Mouse (Mus musculus): ENCODE data around the gene Mum1l1.
"Not testable (repeated sequence)": the region's sequence is repeated elsewhere in the genome, so short reads cannot be mapped to it uniquely, and the experiment has no call there.

The Mum1l1 gene

GRCm38 (mm10) chrX:139209829-139210225 is at the start of gene Mum1l1:
TSS of gene Mum1l1 (plus strand) at chrX:139210042.
- no peak for DNase-seq (ENCODE audit: low read depth)

DNA sequence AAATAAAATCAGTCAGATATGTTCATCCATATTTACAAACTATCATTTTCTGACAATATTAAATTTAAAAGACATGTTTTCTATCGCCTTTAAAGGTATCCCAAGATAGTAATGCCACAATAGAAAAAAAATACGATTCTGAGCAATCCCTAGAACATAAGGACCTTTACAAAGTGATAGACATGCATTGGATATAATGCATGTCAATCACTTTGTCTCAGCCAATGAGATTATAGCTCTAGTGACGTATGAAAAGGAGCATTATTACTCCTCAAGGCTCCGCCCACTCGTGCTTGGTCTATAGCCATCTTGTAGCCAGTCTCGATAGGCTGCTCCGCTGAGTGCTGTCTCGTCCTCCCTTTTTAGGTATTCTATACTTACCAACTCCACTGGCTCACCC is 30.9 kb upstream of the Mum1l1 start, which contains the start of gene 4933428M09Rik:
4933428M09Rik (plus strand) TSS at position 301 of the 400 bp plus-strand sequence.
- DNase-seq (ENCODE audit: low read depth): no peak

- not testable (repeated sequence) for DNase-seq (ENCODE audit: low read depth)
Measured at GRCm38 (mm10) chrX:139191506-139191905, 18.3 kb upstream of the Mum1l1 start.

DNA sequence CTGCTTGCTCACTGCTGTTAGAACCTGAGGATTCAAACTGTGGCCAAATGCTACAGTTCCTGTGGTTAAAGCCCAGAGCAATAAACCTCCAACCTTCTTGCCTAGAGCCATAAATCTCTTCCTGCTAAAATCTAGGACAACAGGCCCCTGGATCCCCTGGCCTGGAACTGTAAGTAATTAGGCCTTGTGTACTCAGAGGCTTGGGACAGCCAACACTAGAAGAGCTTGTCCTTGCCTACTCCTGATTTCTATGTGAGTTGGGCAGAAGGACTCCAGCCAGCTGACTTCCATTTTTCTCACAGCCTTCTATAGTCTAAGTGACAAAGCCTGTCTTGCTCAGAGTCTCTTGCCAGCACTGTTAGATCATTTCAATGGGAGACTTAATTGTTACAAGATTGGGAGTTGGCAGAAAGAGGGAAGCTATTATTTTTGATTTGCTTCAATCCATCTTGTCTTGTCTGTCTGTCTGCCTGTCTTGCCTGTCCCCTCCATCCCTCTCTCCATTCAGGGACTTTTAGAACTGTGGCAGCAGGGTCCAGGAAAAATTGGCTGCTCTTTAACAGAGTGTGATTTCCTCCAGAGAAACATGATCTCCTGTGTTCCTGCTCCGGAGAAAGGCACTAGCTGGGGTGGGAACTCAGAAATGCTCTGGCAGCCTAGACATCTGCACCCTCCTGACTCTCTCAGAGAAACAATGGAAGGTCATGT is 15.1 kb upstream of the Mum1l1 start:
- no peak for DNase-seq (ENCODE audit: low read depth)

DNA sequence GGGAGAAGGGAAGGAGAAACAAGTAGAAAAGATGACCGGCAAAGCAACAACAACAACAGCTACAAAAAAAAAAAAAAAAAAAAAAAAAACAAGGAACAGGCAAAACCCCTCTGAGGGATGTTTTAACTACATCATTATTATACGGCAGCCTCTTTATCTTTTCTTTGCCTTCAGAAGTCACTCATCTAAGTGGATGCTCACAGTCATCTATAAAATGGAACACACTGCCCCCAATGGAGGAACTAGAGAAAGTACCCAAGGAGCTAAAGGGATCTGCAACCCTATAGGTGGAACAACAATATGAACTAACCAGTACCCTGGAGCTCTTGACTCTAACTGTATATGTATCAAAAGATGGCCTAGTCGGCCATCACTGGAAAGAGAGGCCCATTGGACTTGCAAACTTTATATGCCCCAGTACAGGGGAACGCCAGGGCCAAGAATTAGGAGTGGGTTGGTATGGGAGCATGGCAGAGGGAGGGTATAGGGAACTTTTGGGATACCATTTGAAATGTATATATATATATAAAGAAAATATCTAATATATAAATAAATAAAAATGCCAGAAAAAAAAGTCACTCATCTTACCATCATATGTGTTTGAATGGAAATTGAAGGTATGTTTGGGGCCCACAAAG is 532 bp upstream of the Mum1l1 start:
- DNase-seq (ENCODE audit: low read depth): not testable (repeated sequence)

GRCm38 (mm10) chrX:139214765-139215164 is 4.9 kb downstream of the Mum1l1 start:
- DNase-seq (ENCODE audit: low read depth): no peak

DNA sequence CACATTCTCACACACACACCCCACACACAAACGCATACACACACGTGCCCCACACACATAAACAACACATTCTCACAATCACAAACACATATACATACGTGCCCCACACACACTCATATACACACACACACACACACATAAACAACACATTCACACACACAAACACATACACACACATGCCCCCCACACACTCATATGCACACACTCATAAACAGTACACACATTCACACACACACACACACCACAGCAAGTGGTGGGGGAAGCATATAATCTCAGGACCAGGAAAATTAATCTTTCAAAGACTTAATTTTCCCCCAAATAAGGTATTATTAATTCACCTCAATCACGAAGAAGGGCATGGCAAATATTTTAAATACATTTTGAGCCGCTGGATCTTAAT is 6.6 kb downstream of the Mum1l1 start:
- no peak for DNase-seq (ENCODE audit: low read depth)

- no peak for DNase-seq (ENCODE audit: low read depth)
Measured at GRCm38 (mm10) chrX:139216991-139217593, 7.2 kb downstream of the Mum1l1 start.

GRCm38 (mm10) chrX:139217776-139218175 is 7.9 kb downstream of the Mum1l1 start:
- DNase-seq (ENCODE audit: low read depth): no peak

- peak; percentile 0 for DNase-seq (ENCODE audit: low read depth)
Measured at GRCm38 (mm10) chrX:139219017-139219416, 9.2 kb downstream of the Mum1l1 start.

DNA sequence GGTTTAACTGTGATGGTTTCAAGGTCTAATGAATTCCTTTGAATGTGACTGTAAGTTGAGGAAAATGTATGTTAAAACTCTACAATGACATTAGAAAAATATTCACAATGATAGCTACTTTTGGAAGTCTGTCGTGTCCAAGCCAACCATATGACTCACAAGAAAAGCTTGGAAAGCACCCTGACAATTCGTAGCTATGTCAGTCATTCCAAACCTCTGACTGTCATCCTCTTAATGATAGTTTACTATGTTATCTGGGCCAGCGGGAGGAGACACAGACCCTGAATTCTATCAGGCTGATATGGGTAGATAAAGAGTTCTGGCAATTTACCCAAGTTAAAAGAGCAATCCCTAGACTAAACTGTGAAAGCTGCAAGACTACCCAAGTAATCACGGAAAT is 11.0 kb downstream of the Mum1l1 start:
- no peak for DNase-seq (ENCODE audit: low read depth)

DNA sequence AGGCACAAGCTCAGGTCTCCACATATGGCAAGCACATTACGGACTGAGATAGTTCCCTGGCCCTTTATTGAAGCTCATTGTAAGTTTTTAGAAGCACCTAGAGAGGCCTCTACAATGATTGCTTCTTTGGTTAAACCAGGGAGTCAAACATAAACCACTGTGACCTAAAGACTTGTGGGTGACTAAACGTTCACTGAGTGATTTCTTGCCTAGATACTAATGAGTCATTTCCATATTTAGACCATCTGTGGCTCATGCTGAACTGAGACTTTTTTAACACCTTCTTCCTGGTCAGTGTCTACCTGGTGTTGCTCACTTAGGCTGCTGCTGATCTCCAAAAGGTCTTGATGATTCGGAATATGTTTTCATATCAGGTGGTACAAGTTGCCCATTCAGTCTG is 12.1 kb downstream of the Mum1l1 start:
- no peak for DNase-seq (ENCODE audit: low read depth)

GRCm38 (mm10) chrX:139231143-139231542 is 21.3 kb downstream of the Mum1l1 start:
- DNase-seq (ENCODE audit: low read depth): no peak

GRCm38 (mm10) chrX:139247294-139247693 is 37.5 kb downstream of the Mum1l1 start:
- DNase-seq (ENCODE audit: low read depth): no peak

GRCm38 (mm10) chrX:139257072-139257471 is 47.2 kb downstream of the Mum1l1 start:
- DNase-seq (ENCODE audit: low read depth): no peak

- DNase-seq (ENCODE audit: low read depth): no peak
Measured at GRCm38 (mm10) chrX:139281966-139282365, 72.1 kb downstream of the Mum1l1 start.
